Mouse (Mus musculus) gastrocnemius, adult 8-10 months (tissue): ENCODE results near the gene Zfp426. TPM values are rescaled to one million over a fixed set of nuclear protein-coding genes. Genes with fewer than 3 reads are reported as not detected.

Experiments used
- DNase-seq, 2 experiments: peaks; one replicate each; pipeline ENCODE4 v3.0.0; 2022; ENCODE audit warnings: low spot score in 2 of 2
- total RNA-seq, 4 experiments: library from RNA; stranded (reverse); gene quantifications; 2 replicates each; pipeline ENCODE4 v1.2.4; 2022

Zfp426 gene
- total RNA-seq, 4 experiments from 2014 or later: 7.3 to 9.6 (median 8.2) TPM

GRCm38 (mm10) chr9:20459377-20460317, 32.9 kb downstream of the Zfp426 start, which contains the start of gene Zfp26:
Zfp26 (minus strand) TSS chr9:20460162.
- peak; percentile 30 to 31 for DNase-seq

GRCm38 (mm10) chr9:20453647-20454046, 38.9 kb downstream of the Zfp426 start:
- no peak for DNase-seq

GRCm38 (mm10) chr9:20451493-20451892, 41.1 kb downstream of the Zfp426 start:
- no peak for DNase-seq

GRCm38 (mm10) chr9:20443183-20443783, 49.3 kb downstream of the Zfp426 start:
- no peak for DNase-seq

GRCm38 (mm10) chr9:20430004-20430403, 62.5 kb downstream of the Zfp426 start:
- DNase-seq: no peak

Other genes starting within 250 kb of the Zfp426 start
- not detected for gene Olfr39, start 210.4 kb downstream of the Zfp426 start, total RNA-seq
- not detected for gene Olfr873, start 194.2 kb downstream of the Zfp426 start, total RNA-seq
- gene Olfr18, start 156.7 kb downstream of the Zfp426 start, total RNA-seq: not detected
- 10 to 100 TPM; 13.5 to 14.2 (median 13.8) TPM for gene Zfp560, start 107.6 kb downstream of the Zfp426 start, total RNA-seq
- gene Zfp26, start 32.6 kb downstream of the Zfp426 start, total RNA-seq: 1 to 10 TPM; 5.8 to 10.0 (median 8.8) TPM
- gene Zfp266, start 28.7 kb upstream of the Zfp426 start, total RNA-seq: 10 to 100 TPM; 13.4 to 20.6 (median 18.9) TPM
- 1 to 10 TPM; 2.0 to 4.2 (median 2.5) TPM for gene Zfp846, start 88.5 kb upstream of the Zfp426 start, total RNA-seq
- gene Ubl5, start 150.1 kb upstream of the Zfp426 start, total RNA-seq: 100 to 1,000 TPM; 164 to 206 (median 183) TPM
- gene Fbxl12, start 152.0 kb upstream of the Zfp426 start, total RNA-seq: 1 to 10 TPM; 3.8 to 5.9 (median 4.7) TPM
- 10 to 100 TPM; 12.2 to 15.0 (median 13.7) TPM for gene Pin1, start 159.3 kb upstream of the Zfp426 start, total RNA-seq